Mouse (Mus musculus): ENCODE measurements at regions not wholly inside any gene's neighbourhood (a gene's known extent, or its start where the extent isn't known, plus 50 kb on each side); places are given as distances from the start of the nearest gene placed in this dataset.

DNA sequence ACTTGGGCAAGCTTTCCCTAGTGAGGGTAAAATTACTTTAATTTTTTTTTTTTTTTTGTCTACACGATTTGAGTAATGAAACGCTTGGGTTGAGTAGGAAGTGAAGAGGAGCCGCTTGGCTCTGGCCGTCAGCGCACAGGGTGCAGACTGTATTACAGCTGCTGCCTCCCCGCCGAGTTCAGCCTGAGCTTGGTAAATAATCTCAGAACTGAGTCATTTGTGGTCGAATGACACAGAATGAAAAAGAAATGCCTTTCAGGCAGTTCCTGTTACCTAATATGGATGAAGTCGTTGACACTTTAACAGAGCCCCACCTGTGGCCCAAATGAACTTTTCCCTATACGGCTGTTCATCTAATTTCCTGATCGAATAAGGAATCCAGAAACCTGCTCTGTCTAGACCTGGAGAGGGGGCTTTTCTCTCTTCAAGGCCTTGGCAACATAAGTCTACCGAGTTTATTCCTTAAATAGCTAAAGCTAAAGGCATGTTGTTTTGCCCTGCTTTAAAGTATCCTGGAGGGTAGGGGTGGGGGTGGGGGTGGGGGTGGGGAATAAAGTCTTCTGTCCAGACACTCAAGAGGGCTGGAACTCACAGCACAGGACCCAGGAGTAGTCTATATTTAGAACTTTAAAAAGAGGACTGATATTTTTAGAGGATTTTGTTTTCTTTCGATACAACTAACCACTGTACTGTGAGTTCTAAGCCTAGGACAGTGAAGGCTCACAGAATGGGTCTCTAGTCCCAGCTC is 54.8 kb upstream of the Errfi1 start:
- peak; percentile 31 to 95 (median 91) for TF ChIP-seq MYOD1 (IDR thresholded peaks at IDR 0.05; ENCODE audit: control insufficient read depth in 1 of 3, insufficient read length in 2 of 3, low read depth in 2 of 3)
- peak; percentile 39 for TF ChIP-seq POLR2A (IDR thresholded peaks at IDR 0.05; ENCODE audit: insufficient read length, low read depth)
- no peak for TF ChIP-seq E2F4 (IDR thresholded peaks at IDR 0.05; ENCODE audit: insufficient read depth)
- TF ChIP-seq USF1 (IDR thresholded peaks at IDR 0.05; ENCODE audit: low read depth), result no peak
- TF ChIP-seq POLR2AphosphoS2 (IDR thresholded peaks at IDR 0.05; ENCODE audit: insufficient read length, low read depth), result no peak
- peak; percentile 39 to 87 (median 76) for TF ChIP-seq MYOG (IDR thresholded peaks at IDR 0.05; ENCODE audit: control insufficient read depth in 1 of 3, insufficient read depth in 1 of 3, insufficient read length in 2 of 3, low read depth in 2 of 3)
- no peak for TF ChIP-seq CEBPB (IDR thresholded peaks at IDR 0.05; ENCODE audit: insufficient read depth, poor library complexity, severe bottlenecking)
- TF ChIP-seq MAX (IDR thresholded peaks at IDR 0.05; ENCODE audit: low read depth), result no peak
- peak; percentile 57 for TF ChIP-seq TCF12 (IDR thresholded peaks at IDR 0.05; ENCODE audit: insufficient read depth, poor library complexity, severe bottlenecking)
- TF ChIP-seq TCF3 (IDR thresholded peaks at IDR 0.05; ENCODE audit: insufficient read length, low read depth), result peak; percentile 74
- TF ChIP-seq REST (IDR thresholded peaks at IDR 0.05; ENCODE audit: insufficient read depth, insufficient read length), result no peak

Measured in myocyte (in vitro differentiated cells).